Mouse (Mus musculus) liver, embryonic 12.5 days (tissue): ENCODE results near the gene Lag3. TPM values are rescaled to one million over a fixed set of nuclear protein-coding genes. Genes with fewer than 3 reads are reported as not detected.

ENCODE experiments used
- ATAC-seq: fragments of 200-750 bp; cut with Nextera tagmentation; 2 replicates; pipeline ENCODE4 v1.8.0; 2017; ENCODE audit warnings: moderate number of reproducible peaks, mild to moderate bottlenecking, moderate library complexity
- H3K27ac ChIP-seq: fragments of 300-500 bp; sonication (generic); 2 replicates; pipeline ENCODE4 v1.5.1; 2016; ENCODE audit warnings: mild to moderate bottlenecking
- H3K27me3 ChIP-seq: fragments of 300-500 bp; sonication (generic); replicated peaks from 2 replicates; pipeline ENCODE4 v1.6.1; 2016; ENCODE audit warnings: mild to moderate bottlenecking, moderate library complexity
- H3K36me3 ChIP-seq: fragments of 300-500 bp; sonication (generic); 2 replicates; pipeline ENCODE4 v1.6.1; 2016; ENCODE audit warnings: mild to moderate bottlenecking, moderate library complexity
- H3K4me1 ChIP-seq: fragments of 300-500 bp; sonication (generic); 2 replicates; pipeline ENCODE4 v1.6.1; 2016
- H3K4me2 ChIP-seq: fragments of 300-500 bp; sonication (generic); 2 replicates; pipeline ENCODE4 v1.6.1; 2016; ENCODE audit warnings: mild to moderate bottlenecking, moderate library complexity
- H3K4me3 ChIP-seq: fragments of 300-500 bp; sonication (generic); 2 replicates; pipeline ENCODE4 v1.5.1; 2016; ENCODE audit warnings: mild to moderate bottlenecking, moderate library complexity
- H3K9ac ChIP-seq: fragments of 300-500 bp; sonication (generic); 2 replicates; pipeline ENCODE4 v1.6.1; 2016; ENCODE audit warnings: mild to moderate bottlenecking, moderate library complexity
- H3K9me3 ChIP-seq: fragments of 300-500 bp; sonication (generic); replicated peaks from 2 replicates; pipeline ENCODE4 v1.6.1; 2016; ENCODE audit warnings: mild to moderate bottlenecking, moderate library complexity
- WGBS: fragments of 180-500 bp; shearing (Covaris S2); methylation state at CpG from one replicate; pipeline ENCODE4 v1.1.7; 2016; ENCODE audit not compliant: insufficient replicate concordance; 5-methylcytosine and 5-hydroxymethylcytosine counted together
- polyA plus RNA-seq: library from polyadenylated mRNA; unstranded; fragments of >200 nt; fragmentation: Nextera tagmentation; extraction: Ambion mirVana; gene quantifications from 2 replicates; pipeline ENCODE4 v1.2.1, GENCODE M21; 2016

Gene Lag3
- polyA plus RNA-seq, 1 experiment from 2014 or later, result 0.32 TPM

DNA sequence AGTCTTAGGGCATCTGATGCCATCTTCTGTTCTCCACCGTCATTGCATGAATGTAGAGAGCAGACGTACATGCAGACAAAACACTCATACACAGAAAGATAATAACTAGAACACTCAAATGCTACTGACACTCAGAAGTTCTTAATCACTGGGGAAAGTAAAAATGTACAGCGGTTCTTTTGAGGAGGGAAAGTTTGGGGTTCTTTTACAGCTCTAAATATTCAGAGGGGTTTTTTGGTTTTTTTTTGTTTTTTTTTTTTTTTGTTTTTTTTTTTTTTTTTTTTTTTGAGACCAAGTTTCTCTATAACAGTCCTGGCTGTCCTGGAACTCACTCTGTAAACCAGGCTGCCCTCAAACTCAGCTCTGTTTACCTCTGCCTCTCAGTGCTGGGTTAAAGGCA, 21.6 kb upstream of the Lag3 start:
- no peak for ATAC-seq
- Histone ChIP-seq H3K36me3 (peaks cover 53% of the 10 kb centered on the region), H3K4me2 (peak overlapping the region; percentile 86; the same call in 1 of the 2 replicates), H3K4me1 (peaks cover 36% of the 10 kb centered on the region), H3K4me3 (no peak overlapping the region), H3K9ac (no peak overlapping the region), H3K27me3 (no peaks in the 10 kb centered on the region), H3K9me3 (no peaks in the 10 kb centered on the region), H3K27ac (no peak overlapping the region)
- 78% methylated on average over 3 of the region's 3 CpGs for WGBS

DNA sequence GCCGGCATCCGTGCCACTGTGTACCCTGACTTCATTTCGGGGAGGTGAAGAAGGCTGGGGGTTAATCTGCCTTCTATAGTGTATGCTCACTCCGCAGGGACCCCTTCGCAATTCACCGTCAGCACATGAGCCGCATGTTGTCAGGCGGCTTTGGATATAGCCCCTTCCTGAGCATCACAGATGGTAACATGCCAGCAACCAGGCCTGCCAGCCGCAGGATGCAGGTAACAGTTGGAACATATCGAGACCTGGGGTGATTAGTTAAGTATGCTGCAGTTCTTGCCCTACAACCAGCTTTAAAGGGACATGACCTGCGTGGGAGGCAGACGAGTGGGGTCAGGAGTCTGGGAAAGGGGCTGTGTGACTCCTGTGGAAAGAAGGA, 20.8 kb upstream of the Lag3 start:
- H3K36me3 ChIP-seq, result peaks cover 44% of the 10 kb centered on the region
- WGBS, result 56% methylated on average over 12 of the region's 12 CpGs
- peak overlapping the region; percentile 86 for H3K4me2 ChIP-seq
- ATAC-seq, result no peak
- peaks cover 36% of the 10 kb centered on the region for H3K4me1 ChIP-seq
- H3K4me3 ChIP-seq, result peak overlapping the region; percentile 96
- H3K9ac ChIP-seq, result peak overlapping the region; percentile 97
- H3K9me3 ChIP-seq, result no peaks in the 10 kb centered on the region
- peak overlapping the region; percentile 91 for H3K27ac ChIP-seq
- no peaks in the 10 kb centered on the region for H3K27me3 ChIP-seq

DNA sequence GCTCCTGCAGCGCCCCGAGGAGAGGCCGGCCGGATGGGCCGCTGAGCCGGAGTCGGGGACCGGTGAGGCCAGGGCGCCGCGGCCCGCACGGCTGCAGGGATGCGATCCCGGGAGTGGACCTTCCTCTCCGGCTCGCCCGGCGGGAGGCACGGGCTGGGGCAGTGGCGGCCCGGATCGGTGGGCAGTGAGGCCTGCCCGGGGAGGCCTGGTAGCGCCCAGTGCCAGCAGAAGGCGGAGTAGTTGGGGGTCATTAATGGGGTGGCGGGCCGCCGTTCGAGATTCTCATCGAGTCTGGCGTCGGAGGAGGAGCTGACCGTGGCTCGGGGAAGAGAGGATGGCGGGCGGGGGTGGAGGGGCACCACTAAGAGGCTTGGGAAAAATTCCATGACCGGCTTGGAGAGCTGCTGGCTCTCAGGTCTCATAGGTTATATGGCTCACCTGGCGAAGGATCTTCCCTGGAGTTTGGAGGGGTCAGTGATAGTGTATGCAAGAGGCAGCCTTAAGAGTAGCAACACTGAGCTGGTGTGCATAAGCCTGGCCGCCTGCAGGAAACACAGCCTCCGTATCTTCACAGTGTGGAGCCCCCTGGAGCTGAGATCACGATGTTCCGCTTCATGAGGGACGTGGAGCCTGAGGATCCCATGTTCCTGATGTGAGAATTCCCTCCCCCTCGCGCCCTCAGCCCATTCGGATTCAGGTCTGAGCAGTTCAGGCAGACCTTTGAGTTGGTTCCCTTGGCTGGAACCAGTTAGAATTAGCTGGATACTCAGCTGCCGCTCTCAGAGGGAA, 20.2 kb upstream of the Lag3 start:
- WGBS, result 2% methylated on average over 48 of the region's 48 CpGs

DNA sequence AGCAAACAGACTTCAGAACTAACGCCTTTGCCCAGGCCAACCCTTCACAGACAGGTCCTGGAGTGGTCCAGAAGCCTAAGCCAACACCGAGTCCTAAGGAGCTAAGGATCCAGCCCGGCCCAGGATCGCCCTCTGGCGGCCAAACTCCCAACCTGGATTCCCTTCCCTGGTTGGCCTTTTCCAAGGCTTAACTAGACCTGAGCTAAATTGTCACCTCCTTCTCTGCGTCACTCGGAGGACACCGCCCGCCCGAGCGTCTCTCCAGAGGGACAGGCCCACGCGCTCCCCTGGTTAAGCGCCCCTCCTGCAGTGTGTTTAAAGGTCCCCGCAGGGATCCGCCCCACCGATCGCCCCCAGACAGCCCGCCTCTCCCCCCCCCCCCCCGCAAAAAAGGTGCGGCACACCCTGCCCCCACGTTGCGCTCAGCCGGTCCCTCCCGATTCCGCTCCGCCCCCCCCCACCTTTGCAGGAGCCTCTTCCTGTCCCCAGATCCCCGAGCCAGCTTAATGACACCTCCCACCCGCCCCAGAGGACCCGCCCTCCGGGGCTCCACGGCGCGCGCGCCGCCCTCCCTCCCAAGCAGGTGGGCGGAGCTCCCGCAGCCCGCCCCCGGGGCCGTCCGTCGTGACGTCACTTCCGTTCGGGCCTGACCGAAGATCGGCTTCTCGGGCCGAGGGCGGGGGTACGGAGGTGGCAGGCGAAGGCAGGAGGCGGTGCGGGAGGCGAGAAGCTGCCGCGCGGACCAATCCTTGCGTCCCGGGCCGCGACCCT, 19.4 kb upstream of the Lag3 start, which contains the start of gene Mlf2:
Gene Mlf2, plus strand, starts transcription at position 633 of the 771 bp plus-strand sequence.
- Histone ChIP-seq H3K4me1 (peaks cover 39% of the 10 kb centered on the region), H3K27ac (peak within 1 kb of the TSS; percentile 91), H3K4me2 (peak within 1 kb of the TSS; percentile 86), H3K27me3 (no peaks in the 10 kb centered on the region), H3K9ac (peak within 1 kb of the TSS; percentile 97), H3K36me3 (peaks cover 33% of the 10 kb centered on the region), H3K9me3 (no peaks in the 10 kb centered on the region), H3K4me3 (peak within 1 kb of the TSS; percentile 96)
- ATAC-seq, result peak; percentile 90
- WGBS, result under 1% methylated on average over 59 of the region's 64 CpGs

More for the DNA sequence above, 20.2 kb upstream of the Lag3 start:
- Histone ChIP-seq H3K27me3 (no peaks in the 10 kb centered on the region), H3K9me3 (no peaks in the 10 kb centered on the region), H3K4me1 (peaks cover 36% of the 10 kb centered on the region), H3K27ac (peak overlapping the region; percentile 91), H3K4me3 (peak overlapping the region; percentile 96), H3K9ac (peak overlapping the region; percentile 97), H3K4me2 (peak overlapping the region; percentile 86), H3K36me3 (peaks cover 41% of the 10 kb centered on the region)
- ATAC-seq, result no peak; the same call in 1 of the 2 replicates

DNA sequence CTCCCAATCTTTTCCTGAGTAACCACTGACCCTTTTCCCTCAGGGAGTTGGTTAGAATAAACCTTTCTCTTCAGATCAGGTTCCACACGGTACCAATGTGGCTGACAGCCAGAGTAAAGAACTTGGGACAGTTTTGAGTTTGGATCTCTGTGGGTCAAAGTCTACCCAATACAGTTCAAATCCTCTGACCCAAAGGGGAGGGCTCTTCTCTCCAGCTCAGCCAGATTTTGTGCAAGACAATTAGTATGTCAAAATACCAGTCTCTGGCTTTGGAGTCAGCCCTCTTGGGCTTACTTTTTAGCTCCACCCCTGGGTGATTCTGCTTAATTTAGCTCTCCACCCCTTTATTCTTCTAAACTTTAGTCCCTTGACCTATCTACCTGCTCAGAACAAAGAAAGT, 18.7 kb upstream of the Lag3 start:
- Histone ChIP-seq H3K4me2 (peak overlapping the region; percentile 86), H3K9ac (peak overlapping the region; percentile 97), H3K27ac (peak overlapping the region; percentile 91), H3K36me3 (peaks cover 26% of the 10 kb centered on the region), H3K27me3 (no peaks in the 10 kb centered on the region; the same call in 1 of the 2 replicates), H3K9me3 (no peaks in the 10 kb centered on the region), H3K4me3 (peak overlapping the region; percentile 96), H3K4me1 (peaks cover 39% of the 10 kb centered on the region)
- no peak for ATAC-seq
- WGBS, result 68% methylated on average over 1 of the region's 1 CpGs

DNA sequence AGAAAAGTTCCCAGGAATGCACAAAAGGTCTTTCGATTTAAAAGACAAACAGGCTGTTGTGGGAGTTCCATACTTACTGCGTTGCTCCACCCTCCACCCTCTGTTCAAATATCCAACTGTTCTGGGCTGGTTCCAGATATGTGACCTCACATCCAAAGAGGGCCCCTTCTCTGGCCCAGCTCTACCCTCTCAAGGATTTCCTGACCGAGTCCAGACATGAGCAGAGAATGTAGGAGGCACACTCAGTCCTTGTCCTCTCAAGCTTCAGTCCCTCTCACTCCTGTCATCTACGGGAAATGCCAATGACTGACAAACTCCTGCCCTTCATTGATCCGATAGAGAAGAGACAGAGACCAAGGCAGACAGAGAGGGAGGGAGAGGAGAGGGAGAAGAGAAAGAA, 14.4 kb upstream of the Lag3 start:
- peak overlapping the region; percentile 28 for H3K27ac ChIP-seq
- no peaks in the 10 kb centered on the region for H3K9me3 ChIP-seq
- no peak overlapping the region for H3K9ac ChIP-seq
- H3K36me3 ChIP-seq, result no peaks in the 10 kb centered on the region
- peaks cover 14% of the 10 kb centered on the region for H3K27me3 ChIP-seq
- no peak for ATAC-seq
- no peak overlapping the region for H3K4me3 ChIP-seq
- 34% methylated on average over 5 of the region's 5 CpGs for WGBS
- peak overlapping the region; percentile 23; the same call in 1 of the 2 replicates for H3K4me2 ChIP-seq
- H3K4me1 ChIP-seq, result peaks cover 9% of the 10 kb centered on the region

DNA sequence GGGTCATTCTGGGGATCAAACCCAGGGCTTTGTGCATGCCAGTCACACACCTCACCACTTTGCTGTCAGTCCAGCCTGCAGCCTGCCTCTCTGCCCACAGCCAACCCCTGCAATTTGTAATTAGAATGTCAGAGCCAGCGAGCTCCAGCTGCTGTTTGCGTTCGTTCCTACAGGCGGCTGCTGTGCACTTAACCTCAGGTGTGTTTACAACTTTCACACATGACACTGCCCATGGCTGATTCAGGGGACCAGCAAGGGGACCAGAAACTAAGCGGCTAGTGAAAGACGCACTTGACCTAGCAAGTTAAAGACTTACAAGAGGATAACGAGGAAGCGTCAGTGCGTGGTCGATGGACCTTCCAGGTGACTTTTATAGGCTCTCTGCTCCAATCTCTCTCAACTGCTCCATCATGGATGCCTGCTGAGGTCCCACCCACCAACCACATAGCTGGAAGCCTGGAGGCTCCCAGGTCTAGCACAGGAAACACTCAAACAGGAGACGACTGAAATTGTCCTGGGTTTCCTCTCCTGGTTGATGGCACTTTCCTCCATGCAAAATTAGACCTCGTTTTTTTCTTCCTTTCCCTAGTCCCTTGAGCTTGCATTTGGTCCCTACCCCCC, 13.8 kb upstream of the Lag3 start:
- Histone ChIP-seq H3K27ac (peak overlapping the region; percentile 28; the same call in 1 of the 2 replicates), H3K9ac (no peak overlapping the region), H3K4me2 (peak overlapping the region; percentile 23), H3K4me1 (peaks cover 11% of the 10 kb centered on the region), H3K4me3 (no peak overlapping the region), H3K27me3 (peaks cover 21% of the 10 kb centered on the region), H3K9me3 (no peaks in the 10 kb centered on the region), H3K36me3 (no peaks in the 10 kb centered on the region)
- ATAC-seq, result no peak
- 42% methylated on average over 12 of the region's 12 CpGs for WGBS

DNA sequence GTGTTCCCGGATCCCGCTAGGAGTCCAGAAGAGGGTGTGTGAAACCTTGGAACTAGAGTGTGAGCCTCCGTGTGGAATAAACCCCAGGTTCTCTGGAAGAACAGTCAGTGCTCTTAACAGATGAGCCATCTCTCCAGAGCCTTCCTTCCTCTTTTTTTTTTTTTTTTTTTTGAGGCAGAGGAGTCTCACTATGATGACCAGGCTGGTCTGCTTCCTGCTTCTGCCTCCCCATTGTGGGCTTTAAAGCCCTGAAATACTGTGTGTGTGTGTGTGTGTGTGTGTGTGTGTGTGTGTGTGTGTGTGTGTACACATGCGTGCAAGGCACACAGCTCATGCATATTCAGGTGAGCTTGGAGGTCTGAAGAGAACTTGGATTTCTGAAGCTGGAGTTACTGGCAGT, 10.0 kb upstream of the Lag3 start:
- Histone ChIP-seq H3K36me3 (no peaks in the 10 kb centered on the region), H3K27me3 (peaks cover 58% of the 10 kb centered on the region), H3K4me2 (no peak overlapping the region), H3K9ac (no peak overlapping the region), H3K4me3 (no peak overlapping the region), H3K9me3 (no peaks in the 10 kb centered on the region), H3K27ac (no peak overlapping the region), H3K4me1 (peaks cover 34% of the 10 kb centered on the region)
- no peak for ATAC-seq
- 40% methylated on average over 4 of the region's 4 CpGs for WGBS

DNA sequence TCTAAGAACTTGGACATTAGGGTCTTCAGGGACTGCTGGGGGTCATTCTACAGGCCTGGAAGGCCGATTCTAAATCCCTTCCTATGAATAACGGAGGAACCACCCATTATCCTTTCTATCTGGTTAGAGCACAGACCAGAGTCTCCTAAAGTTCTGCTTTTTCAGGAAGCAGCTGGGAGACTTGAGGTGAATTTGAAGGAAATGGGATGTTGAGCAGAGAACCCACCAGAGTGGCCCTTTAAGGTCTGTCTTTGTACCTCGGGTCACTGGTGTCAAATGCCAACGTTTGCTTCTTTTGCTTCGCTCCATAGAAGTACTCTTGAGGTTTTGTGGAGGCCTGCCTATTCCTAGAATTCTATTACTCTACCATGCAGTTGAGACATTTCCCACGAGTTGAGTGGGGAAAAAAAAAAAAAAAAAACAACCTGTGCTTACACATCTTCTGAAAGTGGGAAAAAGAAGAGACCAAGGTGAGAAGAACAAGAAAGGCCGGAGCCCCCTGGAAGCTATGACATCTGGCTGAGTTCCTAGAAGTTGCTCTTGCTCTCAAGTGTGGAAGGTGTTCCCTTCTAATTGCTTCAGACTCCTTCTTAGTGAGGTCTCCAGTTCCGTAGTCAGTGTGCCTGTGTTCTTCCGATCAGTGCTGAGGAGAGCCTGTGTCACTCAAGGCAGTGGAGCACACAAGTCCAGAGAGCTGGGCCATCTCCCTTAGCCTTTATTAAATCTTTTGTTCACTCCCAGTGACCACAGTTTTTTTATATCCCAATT, 9.0 kb upstream of the Lag3 start:
- H3K9me3 ChIP-seq, result no peaks in the 10 kb centered on the region
- WGBS, result 34% methylated on average over 9 of the region's 9 CpGs
- H3K4me2 ChIP-seq, result peak overlapping the region; percentile 98
- H3K27me3 ChIP-seq, result peaks cover 69% of the 10 kb centered on the region
- no peak overlapping the region for H3K9ac ChIP-seq
- H3K4me1 ChIP-seq, result peaks cover 41% of the 10 kb centered on the region
- H3K4me3 ChIP-seq, result no peak overlapping the region
- H3K27ac ChIP-seq, result peak overlapping the region; percentile 66; the same call in 1 of the 2 replicates
- no peak for ATAC-seq
- H3K36me3 ChIP-seq, result no peaks in the 10 kb centered on the region

DNA sequence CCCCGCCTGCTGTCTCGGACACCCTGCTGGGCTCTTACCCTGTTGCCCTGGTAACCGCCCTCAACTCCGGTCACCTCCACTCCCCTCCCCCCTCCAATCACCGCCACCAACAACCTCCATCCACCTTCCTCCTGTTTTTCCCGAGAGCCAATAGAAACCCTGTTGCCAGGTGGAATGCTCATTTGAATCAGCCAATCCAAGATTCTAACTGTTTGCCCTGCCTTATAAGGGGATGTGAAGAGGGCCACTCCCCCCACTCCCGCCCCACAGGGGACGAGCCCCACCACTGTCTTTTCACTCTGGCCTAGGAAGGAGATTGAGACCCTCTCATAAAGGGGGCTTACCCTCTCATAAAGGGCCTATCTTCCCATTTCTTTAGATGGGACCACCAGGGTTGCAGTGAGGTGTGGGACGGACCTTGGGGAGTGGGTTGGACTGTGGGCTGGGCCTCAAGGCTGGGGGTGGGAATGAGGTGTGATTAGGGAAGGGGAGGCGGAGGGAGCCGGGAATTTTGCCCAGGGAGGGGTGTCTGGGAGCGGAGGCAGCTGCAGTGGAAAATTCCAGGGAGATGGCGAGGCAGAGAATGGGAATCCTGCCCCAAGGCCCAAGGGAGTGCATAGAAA, 8.3 kb upstream of the Lag3 start, which contains the start of gene Ptms:
Gene Ptms, minus strand, starts transcription at position 409 of the 623 bp plus-strand sequence.
- Histone ChIP-seq H3K9me3 (no peaks in the 10 kb centered on the region), H3K27me3 (peaks cover 76% of the 10 kb centered on the region), H3K4me3 (0 out of 2 replicates have a peak within 1 kb of the TSS, but pooled peaks have one; percentile 13), H3K9ac (no peak within 1 kb of the TSS), H3K27ac (peak within 1 kb of the TSS; percentile 66; the same call in 1 of the 2 replicates), H3K4me2 (peak within 1 kb of the TSS; percentile 98), H3K36me3 (no peaks in the 10 kb centered on the region), H3K4me1 (peaks cover 48% of the 10 kb centered on the region)
- peak; percentile 62 for ATAC-seq
- WGBS, result 11% methylated on average over 13 of the region's 13 CpGs
